Mouse (Mus musculus) heart, adult 18-20 months (tissue): Measurements from ENCODE around the gene Fnbp4. TPM values are rescaled to one million over a fixed set of nuclear protein-coding genes. Genes with fewer than 3 reads are reported as not detected.

Source experiments
- DNase-seq, 2 experiments: peaks; one replicate each; pipeline ENCODE4 v3.0.0; 2021 to 2022; ENCODE audit warnings: mixed read lengths in 1 of 2
- long read RNA-seq, 2 experiments: library from polyadenylated mRNA; stranded (forward); transcript quantifications; one replicate each; pipeline ENCODE4 v2.0.0; 2021
- total RNA-seq, 2 experiments: library from RNA; stranded (reverse); gene quantifications; 2 replicates each; pipeline ENCODE4 v1.2.3; 2021

Gene Fnbp4
- total RNA-seq: 10 to 100 TPM in 1 of 2 experiments, 1 to 10 TPM in 1; 8.2 to 13.9 TPM
- long read RNA-seq, experiment 1, full-length matches to known transcripts: 1 of 3 reads
- long read RNA-seq, experiment 1, partial matches to known transcripts: 0 of 3 reads
- long read RNA-seq, experiment 1, other reads (novel, unspliced or antisense): 2 of 3 reads
- long read RNA-seq, experiment 2, partial matches to known transcripts: 0 of 1 reads
- long read RNA-seq, experiment 2, other reads (novel, unspliced or antisense): 1 of 1 reads

DNA sequence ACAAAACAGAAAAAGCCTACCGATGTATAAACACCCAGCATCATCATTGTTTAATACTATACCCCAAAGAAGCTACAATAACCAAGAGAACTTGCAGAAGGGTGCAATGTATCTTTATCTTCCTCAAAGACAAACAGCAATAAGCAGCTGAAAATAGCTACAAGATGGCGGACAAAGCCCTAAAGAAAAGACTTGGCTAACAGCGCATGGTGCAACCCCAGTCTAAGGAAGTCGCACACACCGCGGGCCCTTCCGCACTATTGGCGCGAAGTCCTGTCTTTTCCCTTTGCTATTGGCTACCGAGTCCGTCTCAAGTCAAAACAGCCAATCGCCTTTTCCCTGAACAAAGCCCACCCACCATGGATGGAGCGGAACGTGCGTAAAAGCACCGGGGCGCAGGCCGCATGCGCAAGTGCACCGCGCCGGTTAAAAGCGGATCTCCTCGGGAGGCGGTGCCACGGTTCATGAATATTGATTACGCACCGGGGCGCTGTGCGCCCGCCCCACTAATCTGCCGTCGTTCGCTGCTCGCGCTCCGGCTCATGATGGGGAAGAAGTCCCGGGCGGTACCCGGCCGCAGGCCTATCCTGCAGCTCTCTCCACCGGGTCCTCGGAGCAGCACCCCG is at the start of gene Fnbp4:
Fnbp4 (plus strand) TSS at position 318 of the 626 bp plus-strand sequence.
- DNase-seq: peak; percentile 98 to 100

DNA sequence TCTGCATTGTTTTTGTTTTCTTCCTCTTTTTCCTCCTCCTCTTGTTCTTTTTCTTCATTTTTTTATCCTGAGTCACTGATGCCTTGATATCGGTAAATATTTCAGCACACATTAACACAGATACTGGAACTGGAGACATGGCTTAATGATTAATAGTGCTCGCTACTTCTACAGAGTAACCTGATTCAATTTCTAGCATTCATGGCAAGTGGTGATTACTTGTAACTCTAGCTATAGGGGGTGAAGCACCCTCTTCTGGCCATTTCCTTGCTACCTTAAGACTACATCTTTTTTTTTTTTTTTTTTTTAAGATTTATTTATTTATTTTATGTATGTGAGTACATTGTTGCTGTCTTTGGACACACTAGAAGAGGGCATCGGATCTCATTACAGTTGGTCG is 44.2 kb upstream of the Fnbp4 start:
- no peak for DNase-seq

DNA sequence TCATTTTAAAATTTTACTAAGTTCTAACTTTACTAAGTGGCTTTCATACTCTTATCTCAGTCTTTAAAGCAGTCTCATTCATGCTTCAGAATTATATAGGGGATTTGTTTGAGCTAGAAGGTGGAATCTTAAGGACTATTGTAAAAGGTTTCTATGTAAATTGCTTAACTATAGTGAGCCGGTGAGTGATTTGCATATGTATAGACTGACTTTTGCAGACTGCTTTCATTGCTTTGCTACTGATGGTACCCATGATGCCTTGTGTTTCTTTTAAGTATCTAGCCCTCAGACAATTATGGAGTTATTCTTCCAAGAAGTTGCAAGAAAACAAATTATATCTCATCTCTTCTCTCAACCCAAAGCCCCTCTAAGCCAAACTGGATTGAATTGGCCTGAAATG is 36.6 kb upstream of the Fnbp4 start:
- DNase-seq: no peak

DNA sequence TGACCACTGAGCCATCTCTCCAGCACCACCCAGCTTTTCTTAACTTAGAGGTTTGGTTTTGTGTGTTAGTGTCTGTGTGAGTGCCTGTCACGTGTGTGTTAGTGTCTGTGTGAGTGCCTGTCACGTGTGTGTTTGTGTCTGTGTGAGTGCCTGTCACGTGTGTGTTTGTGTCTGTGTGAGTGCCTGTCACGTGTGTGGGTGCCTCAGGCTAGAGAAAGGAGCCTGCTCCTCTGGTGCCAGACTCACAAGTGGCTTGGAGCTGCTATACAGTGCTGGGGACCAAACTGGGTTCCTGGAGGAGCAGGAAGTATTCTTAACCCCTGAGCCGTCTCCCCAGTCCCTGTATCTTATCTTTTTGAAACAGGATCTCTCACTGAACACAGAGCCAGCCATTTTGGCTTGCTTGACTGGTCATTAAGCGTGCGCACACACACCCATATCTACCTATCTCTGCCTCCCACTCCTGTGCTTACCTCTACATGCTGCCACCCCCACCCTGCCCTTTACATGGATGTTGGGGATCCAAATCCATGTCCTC is 29.5 kb upstream of the Fnbp4 start:
- no peak for DNase-seq

DNA sequence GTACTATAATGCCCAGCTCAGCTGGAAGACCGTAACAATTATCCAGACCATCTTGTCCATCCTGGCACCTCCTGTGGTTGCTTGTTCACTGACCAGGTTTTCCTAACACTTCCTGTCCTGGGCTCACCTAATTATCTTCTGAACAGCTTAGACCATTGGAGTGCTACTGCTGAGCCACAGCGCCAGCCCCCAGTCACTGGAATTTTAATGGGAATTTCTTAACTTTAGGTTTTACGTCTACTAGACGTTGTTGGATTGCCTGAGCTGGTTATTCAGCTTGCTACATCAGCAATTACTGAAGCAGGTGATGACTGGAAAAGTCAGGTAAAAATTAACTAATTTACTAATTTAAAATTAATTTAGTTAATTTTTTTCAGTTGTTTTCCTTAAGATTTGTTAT is 27.8 kb upstream of the Fnbp4 start:
- no peak for DNase-seq

DNA sequence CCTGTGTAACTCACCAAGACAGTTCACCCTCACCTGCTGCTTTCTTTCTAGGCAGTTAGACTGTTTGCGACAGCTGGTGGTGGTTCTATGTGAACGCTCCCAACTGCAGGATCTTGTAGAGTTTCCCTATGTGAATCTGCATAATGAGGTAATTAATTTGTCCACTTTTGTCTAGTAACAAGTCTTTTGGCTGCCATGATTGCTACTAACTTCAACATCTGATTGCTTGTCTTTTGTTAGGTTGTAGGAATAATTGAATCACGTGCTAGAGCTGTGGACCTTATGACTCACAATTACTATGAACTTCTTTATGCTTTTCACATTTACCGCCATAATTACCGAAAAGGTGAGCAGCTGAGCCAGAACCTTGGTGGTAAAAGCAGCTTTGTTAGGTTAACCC is 27.2 kb upstream of the Fnbp4 start:
- DNase-seq: no peak

DNA sequence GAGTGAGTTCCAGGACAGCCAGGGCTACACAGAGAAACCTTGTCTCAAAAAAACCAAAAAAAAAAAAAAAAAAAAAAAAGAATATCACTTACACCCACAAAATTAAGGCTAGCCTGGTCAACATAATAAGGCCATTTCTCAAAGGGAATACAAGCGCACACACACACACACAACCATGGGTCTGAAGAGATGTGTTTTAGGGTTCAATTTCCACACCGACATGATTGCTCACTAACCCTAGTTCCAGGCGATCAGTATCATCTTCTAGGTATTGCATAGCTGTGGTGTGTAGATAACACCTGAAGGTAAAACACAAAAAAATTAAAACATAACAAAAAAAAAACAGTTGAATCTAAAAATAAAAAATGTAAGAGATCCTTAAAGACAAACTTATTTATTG is 18.4 kb upstream of the Fnbp4 start:
- no peak for DNase-seq

DNA sequence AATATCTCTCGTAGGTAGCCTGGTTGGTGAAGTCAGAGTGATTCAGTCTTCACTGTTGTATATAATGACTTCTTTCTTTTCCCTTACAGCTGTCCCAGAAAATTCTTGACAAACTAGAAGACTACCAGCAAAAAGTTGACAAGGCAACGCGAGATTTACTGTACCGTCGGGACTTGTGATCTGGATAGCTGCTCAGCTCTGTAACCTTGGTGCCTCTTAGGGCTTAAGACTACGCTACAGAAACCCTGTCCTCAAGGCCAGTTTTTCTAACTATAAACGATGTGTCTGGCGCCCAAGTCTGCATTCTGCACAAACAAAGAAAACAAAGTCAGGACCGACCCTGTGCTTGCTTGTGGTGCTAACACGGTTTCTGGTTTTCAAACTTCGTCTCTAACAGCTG is 9.8 kb upstream of the Fnbp4 start:
- DNase-seq: no peak

DNA sequence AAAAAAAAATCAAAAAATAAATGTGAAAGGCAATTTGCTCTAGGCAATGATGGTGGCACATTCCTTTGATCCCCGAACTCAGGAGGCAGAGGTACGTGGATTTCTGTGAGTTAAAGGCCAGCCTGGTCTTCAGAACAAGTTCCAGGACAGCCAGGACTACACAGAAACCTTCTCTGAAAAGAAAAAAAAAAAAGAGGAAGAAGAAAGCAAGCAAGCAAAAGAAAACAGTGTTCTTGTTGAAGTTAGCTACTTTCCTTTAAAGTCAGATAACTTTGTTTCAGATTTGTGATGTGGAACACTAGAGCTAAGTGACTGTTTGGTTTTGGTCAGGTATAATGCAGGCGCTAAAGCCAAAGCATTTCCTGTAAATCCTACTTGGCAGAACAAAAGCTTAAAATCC is 6.4 kb upstream of the Fnbp4 start:
- DNase-seq: no peak

DNA sequence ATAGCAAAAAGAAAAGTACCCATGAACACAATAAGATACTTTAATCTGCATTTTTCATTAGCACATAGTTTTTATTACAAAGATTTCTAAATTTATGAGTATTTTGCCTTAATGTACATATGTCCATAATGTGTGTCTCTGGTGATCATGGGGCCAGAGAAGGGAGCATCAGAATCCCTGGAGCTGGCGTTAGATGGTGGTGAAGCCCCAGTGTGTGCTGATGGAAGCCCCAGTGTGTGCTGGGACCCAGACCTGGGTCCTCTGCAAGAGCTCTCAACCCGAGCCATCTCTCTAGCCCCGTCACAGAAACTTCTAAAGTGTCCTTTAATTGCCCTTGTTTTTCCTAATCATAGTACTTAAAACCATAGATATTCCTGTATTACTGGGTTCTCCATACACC is 5.8 kb upstream of the Fnbp4 start:
- no peak for DNase-seq

DNA sequence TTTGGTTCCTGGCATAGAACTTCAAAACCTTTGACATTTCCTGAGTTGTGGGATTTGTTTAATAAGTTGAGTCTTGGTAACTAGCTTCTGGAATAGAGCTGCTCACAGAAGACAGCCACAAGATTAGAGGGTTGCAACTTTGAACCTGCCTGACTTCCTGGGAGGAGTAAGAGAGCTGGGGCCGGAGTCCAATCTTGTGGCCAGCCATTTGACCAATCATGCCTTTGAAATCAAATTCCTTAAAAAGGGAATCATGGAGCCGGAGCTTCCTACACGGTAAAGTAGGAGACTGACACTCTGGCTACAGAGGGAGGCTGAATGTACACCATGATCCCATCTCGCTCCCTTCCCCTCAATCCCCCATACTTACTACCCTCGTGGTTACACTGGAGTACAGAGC is 5.2 kb upstream of the Fnbp4 start:
- DNase-seq: no peak

DNA sequence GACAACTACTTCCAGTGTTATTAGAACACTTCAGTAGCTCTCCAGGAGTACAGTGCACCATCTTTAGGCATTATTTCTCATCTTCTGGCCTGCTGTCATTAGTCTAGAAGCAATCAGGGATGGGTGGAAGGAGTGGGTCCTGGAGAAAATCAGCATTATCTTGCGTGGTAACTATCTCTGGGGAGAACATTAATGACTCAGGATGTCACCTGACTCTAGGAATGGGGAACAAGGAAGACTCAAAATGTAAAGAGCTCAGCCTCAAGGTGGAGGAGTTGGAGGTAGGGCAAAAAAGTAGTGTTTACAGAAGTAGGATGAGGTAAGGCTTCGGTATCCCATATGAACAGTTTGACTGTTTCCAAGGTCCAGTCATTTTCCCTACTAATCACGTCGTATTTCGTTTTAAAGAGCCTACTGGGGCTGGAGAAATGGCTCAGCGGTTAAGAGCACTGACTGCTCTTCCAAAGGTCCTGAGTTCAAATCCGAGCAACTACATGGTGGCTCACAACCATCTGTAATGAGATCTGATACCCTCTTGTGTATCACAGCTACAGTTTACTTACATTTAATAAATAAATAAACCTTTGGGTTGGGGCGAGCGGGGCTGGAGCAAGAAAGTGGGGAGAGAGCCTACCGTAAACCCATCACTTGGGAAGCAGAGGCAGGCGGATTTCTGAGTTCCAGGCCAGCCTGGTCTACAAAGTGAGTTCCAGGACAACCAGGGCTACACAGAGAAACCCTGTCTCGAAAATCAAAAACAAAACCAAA is 701 bp upstream of the Fnbp4 start:
- peak in 1 of 2 experiments; percentile 48 for DNase-seq

DNA sequence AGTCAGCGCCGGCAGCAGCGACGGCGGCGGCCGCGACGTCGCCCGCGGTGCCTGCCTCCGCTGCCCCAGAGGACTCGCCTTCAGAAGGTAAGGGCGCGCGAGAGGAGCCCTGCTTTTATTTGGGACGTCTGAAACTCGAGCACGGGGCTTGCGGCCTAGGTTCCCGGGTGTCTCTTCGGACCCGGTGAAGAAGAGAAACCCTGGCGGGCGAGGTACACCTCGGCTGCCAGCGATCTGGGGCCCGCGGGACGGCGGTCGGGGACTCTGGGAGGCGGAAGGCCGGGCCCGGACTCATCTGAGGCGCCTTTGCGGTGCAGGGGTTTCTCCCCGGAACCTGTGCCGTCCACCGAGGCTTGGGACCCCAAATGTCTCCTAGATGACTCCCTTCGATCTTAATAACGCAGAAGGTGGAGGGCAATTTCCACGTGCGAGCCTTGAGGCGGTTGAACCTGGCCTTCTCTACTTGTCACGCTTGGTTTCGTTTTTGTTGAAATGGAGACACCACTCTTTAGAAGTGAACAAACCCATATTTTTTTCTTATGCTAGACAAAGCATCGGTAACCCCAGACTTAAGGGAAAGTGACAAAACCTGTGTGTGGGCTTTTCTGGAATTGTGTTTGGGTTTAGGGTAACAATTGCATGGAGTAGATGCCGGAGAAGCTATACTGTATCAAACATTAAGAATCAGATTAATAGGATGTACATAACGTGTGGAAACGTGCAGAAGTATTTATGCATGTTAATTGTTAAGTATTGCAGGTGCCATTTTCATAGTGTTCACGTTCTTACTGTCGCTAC is 769 bp downstream of the Fnbp4 start:
- DNase-seq: no peak

DNA sequence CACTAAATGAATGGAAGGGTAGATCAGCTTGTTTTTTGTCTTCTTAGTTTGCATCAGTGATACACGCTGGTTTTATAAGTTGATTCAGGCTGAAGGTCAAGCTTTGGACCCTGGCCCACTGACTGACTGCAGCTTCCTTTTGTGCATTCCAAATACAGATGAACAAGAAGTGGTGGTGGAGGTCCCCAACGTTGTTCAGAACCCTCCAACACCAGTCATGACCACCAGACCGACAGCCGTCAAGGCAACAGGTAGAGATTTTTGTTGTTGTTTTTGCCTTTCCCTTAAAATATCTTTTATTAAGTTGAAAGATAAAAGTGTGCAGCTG is 1.3 kb downstream of the Fnbp4 start:
- peak in 1 of 2 experiments; percentile 29 for DNase-seq

DNA sequence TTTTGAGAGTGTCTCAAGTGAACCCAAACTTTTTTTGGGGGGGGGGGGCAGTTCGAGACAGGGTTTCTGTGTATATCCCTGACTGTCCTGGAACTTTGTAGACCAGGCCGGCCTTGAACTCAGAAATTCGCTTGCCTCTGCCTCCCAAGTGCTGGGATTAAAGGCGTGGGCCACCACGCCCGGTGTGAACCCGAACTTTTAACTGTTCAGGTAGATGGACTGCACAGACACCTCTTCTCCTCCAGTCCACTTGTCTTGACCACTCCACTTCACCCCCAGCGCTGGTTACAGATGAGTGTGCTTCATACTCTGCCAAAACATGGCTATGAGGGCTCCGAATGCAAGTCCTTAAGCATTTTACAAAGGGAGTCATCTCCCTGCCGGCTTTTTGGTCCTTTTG is 2.0 kb downstream of the Fnbp4 start:
- DNase-seq: no peak

DNA sequence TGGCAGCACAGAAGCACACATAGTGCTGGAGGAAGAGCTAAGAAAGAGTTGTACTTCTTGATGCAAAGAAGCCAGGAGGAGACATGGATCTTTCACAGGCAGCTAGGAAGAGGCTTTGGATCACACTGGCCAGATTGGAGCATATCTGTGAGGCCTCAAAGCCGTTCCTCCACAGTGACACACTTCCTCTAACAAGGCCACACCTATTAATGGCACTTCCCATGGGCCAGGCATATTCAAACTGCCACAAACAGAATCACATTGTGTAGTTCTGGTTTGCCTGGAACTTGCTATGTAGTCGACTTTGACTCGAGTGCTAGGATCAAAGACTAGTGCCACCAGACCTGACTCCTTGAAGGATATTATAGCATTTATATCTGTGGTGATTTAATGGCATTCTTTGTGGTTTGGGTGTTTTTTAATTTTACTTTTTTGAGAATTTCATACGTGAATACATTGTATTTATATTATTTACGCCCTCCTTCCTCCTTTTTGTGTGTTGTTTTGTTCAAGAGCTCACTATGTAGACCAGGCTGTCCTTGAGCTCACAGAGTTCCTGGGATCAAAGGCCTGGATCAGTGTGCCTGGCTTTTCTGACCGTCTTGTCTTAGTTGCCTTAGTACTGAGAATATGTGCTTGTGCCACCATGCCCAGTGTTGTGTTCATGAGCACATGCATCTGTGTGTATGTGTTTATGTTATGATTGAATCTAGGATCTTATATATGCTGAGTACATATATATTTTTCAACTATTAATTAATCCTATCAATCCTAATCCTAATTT is 4.7 kb downstream of the Fnbp4 start:
- DNase-seq: peak; percentile 23 to 32

DNA sequence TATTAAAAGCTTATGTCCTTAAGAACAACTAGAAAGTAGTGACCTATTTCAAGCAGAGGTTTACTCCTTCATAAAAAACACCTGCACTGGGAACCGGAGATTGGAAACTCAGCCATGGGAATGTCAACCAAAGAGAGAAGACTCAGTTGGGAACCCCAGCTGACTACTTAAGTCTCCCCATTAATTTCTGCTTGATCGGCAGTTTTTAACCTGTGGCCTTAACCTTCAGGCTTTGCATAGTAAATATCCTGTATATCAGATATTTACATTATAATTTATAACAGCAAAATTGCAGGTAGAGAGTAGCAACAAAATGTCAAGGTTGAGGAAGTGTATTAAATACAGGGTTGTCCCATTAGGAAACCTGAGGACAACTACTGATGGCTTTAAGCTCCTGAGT is 8.4 kb downstream of the Fnbp4 start:
- DNase-seq: no peak

DNA sequence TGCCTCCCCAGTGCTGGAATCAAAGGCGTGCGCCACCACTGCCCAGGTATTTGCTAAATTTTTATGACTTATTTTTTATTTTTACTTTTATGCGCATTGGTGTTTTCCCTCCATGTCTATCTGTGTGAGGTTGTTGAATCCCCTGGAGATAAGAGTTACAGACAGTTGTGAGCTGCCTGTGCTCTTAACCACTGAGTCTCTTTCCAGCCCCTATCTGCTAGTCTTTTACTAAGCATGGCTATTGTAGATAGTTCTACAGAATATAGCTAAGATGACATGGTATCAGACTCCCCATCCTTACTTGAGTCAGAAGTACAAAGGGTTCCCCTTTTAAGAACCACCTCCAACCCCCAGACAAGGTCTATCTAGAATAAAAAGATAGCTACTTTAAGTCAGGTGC is 9.0 kb downstream of the Fnbp4 start:
- no peak for DNase-seq

DNA sequence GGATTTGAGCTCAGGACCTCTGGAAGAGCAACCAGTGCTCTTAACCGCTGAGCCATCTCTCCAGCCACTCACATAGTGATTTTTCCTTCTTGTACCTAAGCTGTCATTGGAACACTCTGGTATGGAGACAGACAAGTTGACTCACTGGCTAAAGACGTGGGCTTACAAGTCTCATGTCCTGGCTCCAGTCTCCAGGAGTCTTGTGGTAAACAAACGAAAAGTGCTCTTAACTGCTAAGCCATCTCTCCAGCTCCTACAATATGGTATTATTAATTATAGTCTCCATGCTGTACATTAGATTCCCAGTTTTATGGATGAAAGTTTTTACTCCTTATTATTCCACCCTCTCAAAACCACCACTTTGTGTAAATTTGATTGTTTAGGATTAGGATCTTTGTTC is 20.0 kb downstream of the Fnbp4 start:
- no peak for DNase-seq

DNA sequence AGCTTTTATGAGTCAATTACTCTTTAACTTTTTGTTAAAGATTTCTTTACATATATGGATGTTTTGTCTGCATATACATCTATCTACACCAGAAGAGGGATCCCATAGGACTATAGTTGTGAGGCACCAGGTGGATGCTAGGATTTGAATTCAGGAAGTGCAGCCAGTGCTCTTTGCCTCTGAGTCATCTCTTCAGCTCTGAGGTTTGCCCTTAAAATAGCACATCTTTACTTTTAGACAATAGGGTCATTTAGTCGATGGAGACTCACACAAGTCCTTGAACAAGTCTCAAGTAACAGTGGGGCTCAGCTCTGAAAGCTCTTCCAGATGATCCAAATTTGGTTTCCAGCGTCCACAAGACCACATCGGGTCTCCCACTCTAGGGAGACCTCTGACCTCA is 36.2 kb downstream of the Fnbp4 start:
- no peak for DNase-seq

DNA sequence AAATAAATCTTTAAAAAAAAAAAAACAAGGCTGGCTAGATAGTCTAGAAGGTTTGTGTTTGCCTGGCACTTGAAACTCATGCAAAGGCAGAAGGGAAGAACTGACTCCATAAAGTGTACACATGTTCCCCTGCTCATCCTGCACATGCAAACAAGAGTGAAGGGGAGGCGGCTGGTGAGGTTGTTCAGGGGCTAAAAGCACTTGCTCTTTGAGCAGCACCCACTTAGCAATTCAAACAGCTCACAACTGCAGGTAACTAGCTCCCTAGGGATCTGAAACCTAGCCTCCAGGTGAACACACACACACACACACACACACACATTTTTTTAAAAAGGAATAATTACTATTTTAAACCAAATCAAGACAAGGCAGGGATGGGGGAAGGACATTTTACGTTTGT is 36.8 kb downstream of the Fnbp4 start:
- no peak for DNase-seq

DNA sequence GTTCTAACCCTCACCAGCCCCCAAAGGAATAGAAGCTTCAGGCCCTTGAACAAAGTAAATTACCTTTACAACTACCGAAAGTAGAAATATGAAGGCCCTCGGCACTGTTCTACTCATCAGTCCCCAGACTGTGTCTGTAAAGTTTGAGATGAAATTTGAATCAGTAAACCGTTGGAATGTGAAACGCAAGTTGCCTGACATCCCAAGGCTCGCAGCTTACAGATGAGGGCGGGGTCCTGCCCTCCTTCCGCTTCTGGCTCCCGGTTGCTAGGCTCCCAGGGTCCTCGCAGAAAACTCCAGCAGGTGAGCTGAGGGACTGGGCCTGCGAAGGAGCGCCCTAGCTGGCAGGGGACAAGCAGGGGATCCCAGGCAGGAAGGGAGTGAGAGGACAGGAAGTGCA is 37.3 kb downstream of the Fnbp4 start, which contains the start of gene Agbl2:
Agbl2 (plus strand) TSS at position 270 of the 400 bp plus-strand sequence.
- peak; percentile 12 to 24 for DNase-seq
